Mouse (Mus musculus): ENCODE results near the gene Urah. TPM values are rescaled to one million over a fixed set of nuclear protein-coding genes. Genes with fewer than 3 reads are reported as not detected.

The Urah gene
- total and polyA plus RNA-seq, 3 experiments = 1.1 to 2.2 (median 1.4) TPM

DNA sequence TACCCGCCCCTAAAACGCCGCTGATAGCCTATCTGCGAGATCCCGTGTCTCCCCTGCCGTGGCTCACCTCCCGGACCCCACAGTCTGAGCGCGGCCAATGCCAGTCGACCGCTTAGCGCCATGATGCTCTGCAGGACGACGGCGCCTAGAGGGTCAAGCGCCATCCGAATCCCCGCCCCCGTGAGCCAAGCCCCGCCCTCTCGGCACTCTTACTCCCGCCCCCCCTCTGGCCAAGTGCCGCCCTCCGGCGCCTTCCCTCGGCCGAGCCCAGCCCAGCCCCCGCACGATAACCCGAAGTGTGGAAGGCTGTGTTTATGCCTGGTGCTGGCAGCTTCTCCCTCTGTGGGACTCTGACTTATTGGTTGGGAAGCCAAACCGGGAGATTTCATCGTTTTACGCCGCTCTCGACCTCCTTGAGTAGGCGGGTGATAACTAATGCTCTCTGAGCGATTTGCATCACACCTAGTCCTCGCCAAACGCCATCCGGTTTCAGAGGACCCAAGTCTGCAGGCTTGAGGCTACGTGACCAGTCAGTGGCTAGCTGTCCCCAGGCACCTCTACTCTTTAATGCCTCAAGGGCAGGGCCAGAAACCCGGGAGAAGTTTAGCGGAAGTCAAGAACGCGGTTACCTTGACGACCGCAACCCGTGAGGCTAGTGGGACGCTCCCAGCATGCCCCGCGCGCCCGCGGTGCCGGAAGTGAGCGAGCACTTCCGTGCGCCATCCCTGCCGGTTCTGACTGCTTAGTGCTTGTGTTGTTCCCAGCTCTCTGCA is 47.1 kb downstream of the Urah start, which contains the start of the genes Psmd13 and Sirt3:
TSS of gene Psmd13 (plus strand) at position 273 of the 773 bp plus-strand sequence.
TSS of gene Sirt3 (minus strand) at position 614 of the 773 bp plus-strand sequence.
- peak within 1 kb of the TSS; percentile 83 for H3K9ac ChIP-seq (ENCODE audit: low read depth, low read length)
- H3K79me2 ChIP-seq (replicated peaks; ENCODE audit: control insufficient read depth, insufficient read depth, low read length) = no peaks in the 10 kb centered on the region; the same call in 1 of the 2 replicates
- DNase-seq = peak; percentile 95
- H3K36me3 ChIP-seq (ENCODE audit: control insufficient read depth, insufficient read depth, low read length) = no peaks in the 10 kb centered on the region
- peaks cover 2% of the 10 kb centered on the region for H3K4me1 ChIP-seq (ENCODE audit: control insufficient read depth, insufficient read depth, low read length)
- under 1% methylated on average over 59 of the region's 59 CpGs for WGBS
- no peaks in the 10 kb centered on the region for H3K27me3 ChIP-seq (ENCODE audit: control insufficient read depth, insufficient read depth, low read length)
- H3K27ac ChIP-seq = peak within 1 kb of the TSS; percentile 91
- intact Hi-C loops (cut with DNase I) = loop anchor here (1.0 to 5.0 kb wide), 2 partner anchors 25 to 35 kb away; partner anchors contain the start of genes Bet1l, Odf3 and Scgb1c1
- peak; percentile 6; the same call in 1 of the 2 replicates for TF ChIP-seq CTCF (IDR thresholded peaks at IDR 0.05)
- TF ChIP-seq POLR2A (IDR thresholded peaks at IDR 0.05; ENCODE audit: insufficient read depth, low read depth, low read length) = peak; percentile 64
- TF ChIP-seq EP300 (IDR thresholded peaks at IDR 0.05; ENCODE audit: insufficient read depth, low read depth, low read length) = 0 out of 2 replicates have a peak, but pooled peaks have one; percentile 22
- H3K4me3 ChIP-seq = peak within 1 kb of the TSS; percentile 72

DNA sequence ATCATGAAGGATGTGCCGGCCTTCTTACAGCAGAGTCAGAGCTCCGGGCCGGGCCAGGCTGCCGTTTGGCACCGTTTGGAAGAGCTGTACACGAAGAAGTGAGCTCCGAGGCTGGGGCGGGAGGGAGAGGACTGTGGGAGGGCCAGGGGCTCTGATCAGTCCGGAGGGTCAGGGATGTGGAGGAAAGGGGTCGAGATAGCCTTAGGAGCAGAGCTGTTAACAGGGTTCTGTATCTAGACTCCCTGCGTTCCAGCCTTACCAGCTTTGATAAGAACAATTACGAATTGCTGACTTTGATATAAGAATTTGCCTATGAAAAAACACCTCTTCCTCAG is 47.6 kb downstream of the Urah start:
- H3K79me2 ChIP-seq (replicated peaks; ENCODE audit: control insufficient read depth, insufficient read depth, low read length) = no peaks in the 10 kb centered on the region; the same call in 1 of the 2 replicates
- TF ChIP-seq CTCF (IDR thresholded peaks at IDR 0.05) = no peak
- no peak for TF ChIP-seq POLR2A (IDR thresholded peaks at IDR 0.05; ENCODE audit: insufficient read depth, low read depth, low read length)
- no peak for TF ChIP-seq EP300 (IDR thresholded peaks at IDR 0.05; ENCODE audit: insufficient read depth, low read depth, low read length)
- no peak for DNase-seq
- 1% methylated on average over 12 of the region's 12 CpGs for WGBS
- peak overlapping the region; percentile 57 for H3K9ac ChIP-seq (ENCODE audit: low read depth, low read length)
- H3K27me3 ChIP-seq (ENCODE audit: control insufficient read depth, insufficient read depth, low read length) = no peaks in the 10 kb centered on the region
- intact Hi-C loops (cut with DNase I) = loop anchor here (1.0 to 5.0 kb wide), 2 partner anchors 25 to 35 kb away; partner anchors contain the start of genes Bet1l, Odf3 and Scgb1c1
- H3K4me3 ChIP-seq = peak overlapping the region; percentile 72
- H3K4me1 ChIP-seq (ENCODE audit: control insufficient read depth, insufficient read depth, low read length) = peaks cover 2% of the 10 kb centered on the region
- H3K27ac ChIP-seq = peak overlapping the region; percentile 91
- H3K36me3 ChIP-seq (ENCODE audit: control insufficient read depth, insufficient read depth, low read length) = no peaks in the 10 kb centered on the region

Other genes starting within 250 kb of the Urah start
- not detected for gene Olfr46, start 233.7 kb upstream of the Urah start, total RNA-seq (2021)
- gene Olfr46, start 233.7 kb upstream of the Urah start, polyA plus RNA-seq (2012; rRNA removed) = not detected in 2 replicates
- not detected for gene Olfr61, start 206.0 kb upstream of the Urah start, total RNA-seq (2021)
- not detected in 2 replicates for gene Olfr61, start 206.0 kb upstream of the Urah start, polyA plus RNA-seq (2012; rRNA removed)
- gene Olfr53, start 188.6 kb upstream of the Urah start, total RNA-seq (2021) = not detected
- not detected in 2 replicates for gene Olfr53, start 188.6 kb upstream of the Urah start, polyA plus RNA-seq (2012; rRNA removed)
- gene Olfr539, start 175.1 kb upstream of the Urah start, total RNA-seq (2021) = not detected
- not detected in 2 replicates for gene Olfr539, start 175.1 kb upstream of the Urah start, polyA plus RNA-seq (2012; rRNA removed)
- gene Olfr45, start 153.1 kb upstream of the Urah start, total RNA-seq (2021) = not detected
- gene Olfr45, start 153.1 kb upstream of the Urah start, polyA plus RNA-seq (2012; rRNA removed) = not detected in 2 replicates
- gene Olfr541, start 137.8 kb upstream of the Urah start, total RNA-seq (2021) = not detected
- gene Olfr541, start 137.8 kb upstream of the Urah start, polyA plus RNA-seq (2012; rRNA removed) = not detected in 2 replicates
- gene Cyp2e1, start 71.3 kb upstream of the Urah start, total RNA-seq (2021) = 10 to 100 TPM in 1 of 2 experiments, 1 to 10 TPM in 1; 9.6 to 12.7 TPM
- 6.4 and 18.7 TPM in 2 replicates for gene Cyp2e1, start 71.3 kb upstream of the Urah start, polyA plus RNA-seq (2012; rRNA removed)
- not detected for gene Syce1, start 47.2 kb upstream of the Urah start, total RNA-seq (2021)
- gene Syce1, start 47.2 kb upstream of the Urah start, polyA plus RNA-seq (2012; rRNA removed) = 0.10 TPM in 1 of 2 replicates, not detected in the other
- under 1 TPM; 0.14 to 0.29 TPM for gene Zfp941, start 12.8 kb upstream of the Urah start, total RNA-seq (2021)
- 0.10 and 0.15 TPM in 2 replicates for gene Zfp941, start 12.8 kb upstream of the Urah start, polyA plus RNA-seq (2012; rRNA removed)
- gene Scgb1c1, start 10.5 kb downstream of the Urah start, total RNA-seq (2021) = 10 to 100 TPM; 22.6 to 27.5 TPM
- 54.5 and 56.6 TPM in 2 replicates for gene Scgb1c1, start 10.5 kb downstream of the Urah start, polyA plus RNA-seq (2012; rRNA removed)
- not detected for gene Odf3, start 12.8 kb downstream of the Urah start, total RNA-seq (2021)
- 0.25 and 0.38 TPM in 2 replicates for gene Odf3, start 12.8 kb downstream of the Urah start, polyA plus RNA-seq (2012; rRNA removed)
- gene Gm45785, start 21.3 kb downstream of the Urah start, total RNA-seq (2021) = not detected
- gene Gm45785, start 21.3 kb downstream of the Urah start, polyA plus RNA-seq (2012; rRNA removed) = not detected in 2 replicates
- 10 to 100 TPM; 20.1 to 23.6 TPM for gene Ric8a, start 21.9 kb downstream of the Urah start, total RNA-seq (2021)
- 37.6 and 42.8 TPM in 2 replicates for gene Ric8a, start 21.9 kb downstream of the Urah start, polyA plus RNA-seq (2012; rRNA removed)
- 10 to 100 TPM in 1 of 2 experiments, 1 to 10 TPM in 1; 8.8 to 12.3 TPM for gene Bet1l, start 22.6 kb downstream of the Urah start, total RNA-seq (2021)
- gene Bet1l, start 22.6 kb downstream of the Urah start, polyA plus RNA-seq (2012; rRNA removed) = 12.4 and 17.0 TPM in 2 replicates
- 10 to 100 TPM; 72.6 to 86.1 TPM for gene Psmd13, start 47.0 kb downstream of the Urah start, total RNA-seq (2021)
- 50.8 and 71.0 TPM in 2 replicates for gene Psmd13, start 47.0 kb downstream of the Urah start, polyA plus RNA-seq (2012; rRNA removed)
- gene Sirt3, start 47.3 kb downstream of the Urah start, total RNA-seq (2021) = 10 to 100 TPM; 53.1 to 60.6 TPM
- gene Sirt3, start 47.3 kb downstream of the Urah start, polyA plus RNA-seq (2012; rRNA removed) = 86.9 and 100 TPM in 2 replicates
- 1,000 to 10,000 TPM; 2,777 to 3,250 TPM for gene Cox8b, start 65.4 kb downstream of the Urah start, total RNA-seq (2021)
- gene Cox8b, start 65.4 kb downstream of the Urah start, polyA plus RNA-seq (2012; rRNA removed) = 1,727 and 2,194 TPM in 2 replicates
- under 1 TPM in 1 of 2 experiments, not detected in 1; 0.07 TPM for gene Nlrp6, start 85.9 kb downstream of the Urah start, total RNA-seq (2021)
- 0.04 and 0.06 TPM in 2 replicates for gene Nlrp6, start 85.9 kb downstream of the Urah start, polyA plus RNA-seq (2012; rRNA removed)
- 1 to 10 TPM; 4.0 to 5.8 TPM for gene Pgghg, start 106.4 kb downstream of the Urah start, total RNA-seq (2021)
- gene Pgghg, start 106.4 kb downstream of the Urah start, polyA plus RNA-seq (2012; rRNA removed) = 13.0 and 14.1 TPM in 2 replicates
- under 1 TPM; 0.32 to 0.34 TPM for gene Ifitm5, start 115.3 kb downstream of the Urah start, total RNA-seq (2021)
- 1.1 and 2.0 TPM in 2 replicates for gene Ifitm5, start 115.3 kb downstream of the Urah start, polyA plus RNA-seq (2012; rRNA removed)
- not detected for gene Gm45717, start 120.9 kb downstream of the Urah start, total RNA-seq (2021)
- gene Gm45717, start 120.9 kb downstream of the Urah start, polyA plus RNA-seq (2012; rRNA removed) = not detected in 2 replicates
- gene Ifitm2, start 121.0 kb downstream of the Urah start, total RNA-seq (2021) = 100 to 1,000 TPM; 107 to 113 TPM
- gene Ifitm2, start 121.0 kb downstream of the Urah start, polyA plus RNA-seq (2012; rRNA removed) = 368 and 425 TPM in 2 replicates
- 1 to 10 TPM; 6.1 to 7.7 TPM for gene Ifitm1, start 132.2 kb downstream of the Urah start, total RNA-seq (2021)
- gene Ifitm1, start 132.2 kb downstream of the Urah start, polyA plus RNA-seq (2012; rRNA removed) = 16.1 and 52.2 TPM in 2 replicates
- gene Ifitm3, start 175.8 kb downstream of the Urah start, total RNA-seq (2021) = 100 to 1,000 TPM; 115 to 123 TPM
- gene Ifitm3, start 175.8 kb downstream of the Urah start, polyA plus RNA-seq (2012; rRNA removed) = 274 and 332 TPM in 2 replicates
- 1 to 10 TPM in 1 of 2 experiments, under 1 TPM in 1; 0.36 to 1.0 TPM for gene Ifitm6, start 182.9 kb downstream of the Urah start, total RNA-seq (2021)
- gene Ifitm6, start 182.9 kb downstream of the Urah start, polyA plus RNA-seq (2012; rRNA removed) = 4.6 and 5.1 TPM in 2 replicates
- not detected for gene Gm17387, start 194.1 kb downstream of the Urah start, total RNA-seq (2021)
- gene Gm17387, start 194.1 kb downstream of the Urah start, polyA plus RNA-seq (2012; rRNA removed) = not detected in 2 replicates
- gene B4galnt4, start 226.1 kb downstream of the Urah start, total RNA-seq (2021) = under 1 TPM in 1 of 2 experiments, not detected in 1; 0.07 TPM
- gene B4galnt4, start 226.1 kb downstream of the Urah start, polyA plus RNA-seq (2012; rRNA removed) = 0.04 and 0.06 TPM in 2 replicates
- under 1 TPM; 0.20 to 0.21 TPM for gene Pkp3, start 243.2 kb downstream of the Urah start, total RNA-seq (2021)
- gene Pkp3, start 243.2 kb downstream of the Urah start, polyA plus RNA-seq (2012; rRNA removed) = 0.35 and 1.6 TPM in 2 replicates